Mouse (Mus musculus) fat pad, adult 2 months (tissue): ENCODE data around the gene Cntd1.
"Not testable (repeated sequence)": the region's sequence is repeated elsewhere in the genome, so short reads cannot be mapped to it uniquely, and the experiment has no call there.

ENCODE experiments used
- DNase-seq: peaks from one replicate; pipeline ENCODE4 v3.0.0-alpha.2; 2011; ENCODE audit warnings: low read depth, low spot score; ENCODE audit errors: extremely low read depth

The Cntd1 gene

DNA sequence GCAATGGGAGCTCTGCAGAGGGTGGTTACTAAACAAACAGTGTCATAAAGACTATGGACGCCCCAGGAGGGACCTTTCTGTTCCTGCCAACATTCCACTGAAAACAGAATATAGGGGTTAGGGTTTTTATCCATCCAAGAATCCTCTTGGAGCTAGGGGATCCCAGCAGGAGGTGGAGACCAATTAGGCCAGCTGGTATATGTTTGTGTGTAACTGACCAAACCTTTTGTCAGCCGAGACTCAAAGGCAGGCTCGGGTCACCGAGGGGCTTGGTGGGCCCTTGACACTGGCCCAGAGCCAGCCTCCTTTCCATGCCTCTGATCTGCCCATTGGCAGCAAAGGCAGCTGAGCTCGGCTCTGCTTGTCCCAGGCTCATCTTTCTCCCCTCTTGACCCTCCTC is 4.1 kb downstream of the Cntd1 start:
- DNase-seq, result no peak

DNA sequence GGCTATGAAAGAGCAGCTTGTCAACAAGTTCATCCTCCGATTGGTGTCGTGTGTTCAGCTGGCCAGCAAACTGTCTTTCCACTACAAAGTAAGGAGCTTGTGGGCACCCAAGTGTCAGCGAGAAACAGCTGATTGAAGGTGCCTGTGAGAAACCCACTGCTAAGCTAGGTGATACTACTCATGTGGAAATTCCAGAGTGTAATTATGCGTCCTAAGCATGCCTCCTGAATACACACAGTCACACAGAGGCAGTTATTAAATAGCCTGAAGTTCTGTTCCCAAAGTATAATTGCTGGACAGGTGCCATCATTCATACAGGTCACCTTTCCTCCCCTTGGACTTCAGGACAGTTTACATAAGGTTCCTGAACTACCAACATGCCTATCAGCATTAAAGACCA is 5.0 kb downstream of the Cntd1 start:
- DNase-seq, result no peak

DNA sequence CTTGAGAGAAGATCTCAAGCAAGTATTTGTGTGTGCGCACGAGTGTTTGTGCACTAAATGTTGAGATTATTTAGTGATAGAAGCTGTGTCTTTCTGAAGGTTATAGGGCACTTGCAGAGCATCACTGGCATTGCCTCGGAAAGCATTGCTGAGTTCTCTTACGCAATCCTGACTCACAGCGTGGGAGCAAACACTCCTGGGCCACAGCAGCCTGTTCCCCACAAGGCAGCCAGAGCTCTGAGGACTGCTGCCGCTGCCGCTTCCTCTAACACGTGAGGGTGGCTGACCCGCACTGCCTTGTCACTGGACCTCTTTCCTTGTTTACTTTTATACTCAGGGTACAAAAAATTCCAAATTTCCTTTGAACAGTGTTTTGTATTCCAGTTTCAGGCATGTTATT is 8.5 kb downstream of the Cntd1 start:
- no peak for DNase-seq

DNA sequence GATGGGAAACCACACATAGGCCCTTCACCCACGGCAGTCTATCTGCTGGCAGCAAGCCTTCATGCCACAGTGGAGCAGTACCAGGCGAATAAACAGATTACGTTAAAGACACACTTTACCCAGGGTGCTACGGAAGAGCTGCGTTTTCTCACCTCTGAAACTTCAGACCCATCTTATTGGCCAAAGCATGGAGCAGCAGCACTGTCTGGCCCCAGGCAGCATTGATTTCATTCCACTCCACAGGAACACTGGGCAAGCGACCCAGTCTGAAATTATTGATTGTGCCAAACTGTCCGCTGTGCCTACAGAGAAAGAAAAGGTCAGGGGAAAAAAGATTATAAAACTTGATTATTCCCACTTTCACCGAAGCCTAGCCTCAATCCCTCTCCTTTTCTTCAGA is 12.4 kb downstream of the Cntd1 start:
- no peak for DNase-seq

DNA sequence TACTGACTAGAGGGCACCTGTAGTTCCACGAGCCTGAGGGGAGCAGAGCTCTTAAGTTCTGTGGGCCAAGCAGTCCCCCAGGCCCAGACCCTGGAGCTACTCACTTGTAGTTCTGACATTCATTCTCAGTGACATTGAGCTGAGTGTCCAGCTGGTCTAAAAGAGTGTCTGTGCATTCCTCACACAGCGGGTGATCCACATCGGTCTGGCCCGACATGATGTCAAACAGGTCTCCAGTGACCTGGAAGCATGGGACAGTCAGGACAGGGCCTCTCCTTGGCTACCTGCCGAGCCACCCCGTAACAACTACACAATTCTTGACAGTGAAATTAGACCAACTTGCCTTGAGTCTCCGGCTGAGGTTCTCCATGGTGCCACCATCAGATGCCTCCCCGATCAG is 16.4 kb downstream of the Cntd1 start:
- DNase-seq, result no peak

- DNase-seq, result no peak
These were observed 22.1 kb downstream of the Cntd1 start for GRCm38 (mm10) chr11:101300881-101301280.

DNA sequence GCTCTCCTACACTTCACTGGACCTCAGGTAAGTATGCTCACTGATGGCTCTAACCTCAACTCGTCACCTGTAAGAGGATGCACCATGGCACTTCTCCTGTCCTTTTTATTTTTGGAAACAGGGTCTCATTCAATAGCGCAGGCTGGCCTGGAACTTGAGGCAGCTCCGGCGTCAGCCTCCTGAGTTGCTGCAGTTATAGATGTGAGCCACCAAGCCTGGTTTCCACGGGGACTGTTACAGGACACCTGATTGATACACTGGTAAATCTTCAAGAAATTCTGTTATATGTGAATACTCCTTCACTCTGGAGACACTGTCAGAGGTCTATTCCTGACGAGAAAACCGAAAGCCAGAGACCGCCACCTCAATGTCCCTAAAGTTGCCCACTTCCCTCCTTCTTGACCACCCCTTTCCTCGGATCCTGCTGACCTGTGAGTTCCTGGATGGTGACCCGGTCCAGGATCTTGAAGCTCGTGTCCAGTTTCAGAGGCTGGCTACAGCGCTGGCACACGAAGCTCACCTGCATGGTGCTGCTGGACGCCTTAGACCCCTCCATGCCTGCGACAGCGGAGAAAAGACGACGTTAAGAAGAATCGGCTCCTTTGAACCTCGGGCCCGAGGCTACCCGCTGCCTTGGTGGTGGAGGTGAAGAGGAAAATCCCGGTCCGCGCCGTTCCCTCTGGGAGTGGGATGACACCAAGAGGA is 22.6 kb downstream of the Cntd1 start:
- no peak for DNase-seq

DNA sequence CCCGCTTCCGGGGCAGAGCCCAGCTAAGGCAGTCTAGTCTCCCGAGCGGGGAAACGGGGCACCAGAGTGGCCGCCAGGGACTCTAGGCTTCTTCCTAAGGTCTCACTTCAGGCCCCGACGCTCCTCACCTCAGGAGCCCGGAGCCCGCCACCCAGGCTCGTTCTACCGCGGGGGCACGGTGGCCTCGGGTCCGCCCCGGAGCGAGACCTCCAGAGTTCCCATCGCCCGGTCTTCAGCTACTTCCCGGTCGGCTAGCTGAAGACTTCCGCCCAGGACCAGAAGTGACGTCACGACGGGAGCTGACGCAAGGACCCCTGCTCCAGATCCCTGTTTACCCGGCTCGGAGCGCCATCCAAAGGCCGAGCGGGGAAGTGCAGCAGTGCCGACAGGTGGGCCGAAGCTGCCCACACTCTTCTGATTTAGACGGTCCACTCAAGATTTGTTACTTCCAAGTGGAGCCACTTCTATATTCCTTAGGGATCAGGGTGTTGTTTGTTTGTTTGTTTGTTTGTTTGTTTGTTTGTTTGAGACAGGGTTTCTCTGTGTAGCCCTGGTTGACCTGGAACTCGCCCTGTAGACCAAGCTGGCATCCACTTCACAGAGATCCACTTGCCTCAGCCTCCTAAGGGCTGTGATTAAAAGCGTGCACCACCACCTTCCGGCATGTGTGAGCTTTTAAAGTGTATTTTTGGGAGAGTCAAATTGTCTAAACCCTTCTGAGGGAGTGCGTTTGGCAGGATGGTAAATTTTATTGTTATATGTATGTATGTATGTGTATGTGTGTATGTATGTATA is 23.4 kb downstream of the Cntd1 start, which contains the start of gene Becn1:
Gene Becn1 (minus strand): TSS at position 283 of the 795 bp plus-strand sequence.
- DNase-seq, result no peak

DNA sequence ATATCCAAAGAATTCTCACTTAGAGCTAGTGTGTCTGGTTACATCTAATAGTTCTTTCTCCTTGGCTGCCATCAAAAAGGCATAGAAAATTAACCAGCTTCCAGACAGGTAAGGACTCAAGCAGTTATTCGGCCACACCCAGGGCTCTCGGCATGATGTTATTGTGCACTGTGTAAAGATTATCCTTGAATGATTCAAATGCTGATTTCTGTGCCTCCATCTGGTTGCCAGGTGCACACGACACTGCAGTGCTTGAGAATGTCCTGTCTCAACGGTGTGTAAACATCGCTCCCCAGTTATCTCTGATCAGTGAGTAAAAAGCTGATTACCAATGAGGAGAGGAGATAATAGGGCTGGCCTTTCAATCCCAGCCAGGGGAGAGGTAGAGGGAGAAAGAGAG is 28.9 kb downstream of the Cntd1 start:
- no peak for DNase-seq

GRCm38 (mm10) chr11:101311083-101311482 is 32.3 kb downstream of the Cntd1 start:
- DNase-seq, result no peak

- no peak for DNase-seq
These were observed 33.3 kb downstream of the Cntd1 start for GRCm38 (mm10) chr11:101312150-101312549.

DNA sequence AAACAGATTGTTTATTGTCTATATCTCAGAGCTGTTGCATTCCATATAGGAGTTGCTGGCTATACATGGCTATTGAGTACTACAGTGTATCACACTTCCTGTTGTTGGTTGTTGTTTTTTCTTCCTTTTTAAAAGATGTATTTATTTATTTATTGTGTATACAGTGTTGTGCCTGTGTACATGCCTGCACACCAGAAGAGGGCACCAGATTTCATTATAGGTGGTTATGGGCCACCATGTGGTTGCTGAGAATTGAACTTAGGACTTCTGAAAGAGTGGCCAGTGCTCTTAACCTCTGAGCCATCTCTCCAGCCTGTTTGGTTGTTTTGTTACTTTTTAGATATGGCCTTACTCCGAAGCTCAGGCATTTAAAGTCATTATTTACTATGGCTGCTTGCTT is 35.8 kb downstream of the Cntd1 start:
- no peak for DNase-seq

DNA sequence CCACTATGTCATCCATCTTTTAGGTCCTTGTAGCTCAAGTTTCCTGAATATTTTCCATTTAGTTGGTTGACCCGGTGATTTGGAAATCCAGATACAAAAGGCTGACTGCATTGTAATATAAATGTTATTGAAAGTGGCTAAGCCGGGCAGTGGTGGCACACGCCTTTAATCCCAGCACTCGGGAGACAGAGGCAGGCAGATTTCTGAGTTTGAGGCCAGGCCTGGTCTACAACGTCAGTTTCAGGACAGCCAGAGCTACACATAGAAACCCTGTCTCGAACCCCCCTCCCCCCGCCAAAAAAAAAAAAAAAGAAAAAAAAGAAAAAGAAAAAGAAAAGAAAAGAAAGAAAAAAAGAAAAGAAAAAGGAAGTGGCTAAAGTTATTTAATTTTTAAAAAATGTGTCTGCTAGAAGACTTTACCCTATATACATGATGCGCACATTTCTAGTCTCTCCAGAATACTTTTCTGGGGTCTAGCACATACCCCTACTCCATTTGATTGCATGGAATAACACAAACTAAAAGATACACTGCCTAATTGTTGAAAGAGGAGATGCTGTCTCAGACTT is 36.4 kb downstream of the Cntd1 start:
- no peak for DNase-seq

- DNase-seq, result no peak
These were observed 37.1 kb downstream of the Cntd1 start, which contains the start of gene Psme3 for GRCm38 (mm10) chr11:101315665-101316500. Gene Psme3, plus strand, starts transcription at chr11:101316213.

GRCm38 (mm10) chr11:101316501-101316917 is 37.7 kb downstream of the Cntd1 start:
- DNase-seq, result no peak

- DNase-seq, result no peak
These were observed 44.8 kb downstream of the Cntd1 start for GRCm38 (mm10) chr11:101323609-101324008.

DNA sequence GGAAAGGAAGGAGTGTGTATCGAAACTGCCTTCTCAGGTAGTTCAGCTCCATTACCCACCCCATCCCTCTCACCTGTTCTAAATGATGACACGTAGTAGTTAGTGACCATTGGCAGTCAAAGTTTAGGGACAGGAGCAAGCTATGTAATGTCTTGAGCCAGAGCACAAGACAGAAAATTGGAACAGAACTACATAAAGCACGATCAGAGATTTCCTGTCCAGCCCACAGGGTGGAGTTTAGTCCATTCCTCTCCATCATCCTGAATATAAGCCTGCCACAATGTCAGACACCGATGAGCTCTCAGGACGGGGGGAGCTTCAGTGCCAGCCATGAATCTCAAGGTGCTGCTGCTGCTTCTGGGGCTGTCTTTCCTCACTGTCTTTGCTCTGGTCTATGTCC is 46.0 kb downstream of the Cntd1 start, which contains the start of gene Aoc2:
Gene Aoc2 (plus strand): TSS at position 301 of the 400 bp plus-strand sequence.
- DNase-seq, result no peak

DNA sequence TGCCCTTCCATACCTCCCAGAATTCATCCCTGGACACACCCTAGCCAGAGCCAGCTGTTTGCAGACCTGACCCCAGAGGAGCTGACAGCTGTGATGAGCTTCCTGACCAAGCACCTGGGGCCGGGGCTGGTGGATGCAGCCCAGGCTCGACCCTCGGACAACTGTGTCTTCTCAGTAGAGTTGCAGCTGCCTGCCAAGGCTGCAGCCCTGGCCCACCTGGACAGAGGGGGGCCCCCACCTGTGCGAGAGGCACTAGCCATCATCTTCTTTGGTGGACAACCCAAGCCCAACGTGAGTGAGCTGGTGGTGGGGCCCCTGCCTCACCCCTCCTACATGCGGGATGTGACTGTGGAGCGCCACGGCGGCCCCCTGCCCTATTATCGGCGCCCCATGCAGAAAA is 46.4 kb downstream of the Cntd1 start:
- DNase-seq, result not testable (repeated sequence)

GRCm38 (mm10) chr11:101326147-101326546 is 47.3 kb downstream of the Cntd1 start:
- no peak for DNase-seq

DNA sequence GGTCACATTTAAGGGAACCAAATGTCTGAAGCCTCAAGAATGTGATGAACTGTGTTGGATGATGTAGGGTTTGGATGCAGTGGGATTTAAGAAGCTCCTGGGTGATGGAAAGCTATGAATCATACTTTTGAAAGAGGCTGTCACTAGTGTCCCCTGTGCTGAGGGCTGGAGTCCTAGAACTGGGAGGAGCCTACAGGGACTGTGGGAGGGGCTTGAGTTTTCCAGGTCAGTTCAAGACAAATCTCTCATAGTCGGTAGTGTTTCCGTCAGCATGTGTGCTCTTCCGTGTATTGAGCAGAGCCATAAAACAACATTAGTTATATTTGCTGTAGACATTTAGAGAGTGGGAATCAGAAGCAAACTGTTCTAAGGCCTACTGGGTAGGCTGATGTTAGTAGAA is 48.5 kb downstream of the Cntd1 start:
- DNase-seq, result no peak
